8 mouse cellular contexts compared by ENCODE assay signal in genomic region chr11:75510627-75510993, GRCm38 (mm10). TPM values are rescaled to one million over a fixed set of nuclear protein-coding genes. Genes with fewer than 3 reads are reported as not detected.
DNase-seq lines count a peak whose midpoint lies in the region; ATAC-seq lines count a peak whose summit lies in the region.

No protein-coding gene starts in this region.

- WGBS in intestine, embryonic 15.5 days: 3% methylated on average over 24 of the region's 24 CpGs

- peak overlapping the region; percentile 92 for H3K4me2 ChIP-seq in intestine, embryonic 15.5 days (replicated peaks)

- intact Hi-C loops in gastrocnemius, postnatal 36 days (cut with DNase I): no loop called here
- intact Hi-C loops in left cerebral cortex, postnatal 25 days (cut with DNase I): loop anchor here (5.0 to 10.0 kb wide), 2 partner anchors 106 to 333 kb away; partner anchors contain the start of gene Ovca2

- peak overlapping the region; percentile 78 for H3K27ac ChIP-seq in intestine, embryonic 15.5 days

- peak; percentile 94 for ATAC-seq in intestine, embryonic 15.5 days

- H3K9ac ChIP-seq in intestine, embryonic 15.5 days: peak overlapping the region; percentile 54

- H3K27me3 ChIP-seq in intestine, embryonic 15.5 days (replicated peaks): no peaks in the 10 kb centered on the region

- H3K4me1 ChIP-seq in intestine, embryonic 15.5 days (replicated peaks): peaks cover 26% of the 10 kb centered on the region

- peak overlapping the region; percentile 50 for H3K4me3 ChIP-seq in intestine, embryonic 15.5 days (replicated peaks)

- H3K36me3 ChIP-seq in intestine, embryonic 15.5 days: peaks cover 24% of the 10 kb centered on the region; the same call in 1 of the 2 replicates

- H3K9me3 ChIP-seq in intestine, embryonic 15.5 days: no peaks in the 10 kb centered on the region

- DNase-seq in adrenal gland, adult 8-10 months: peak; percentile 88
- peak; percentile 94 for DNase-seq in embryo, embryonic 11 days
- peak; percentile 95 to 96 for DNase-seq in gastrocnemius, postnatal 36 days
- peak; percentile 83 to 90 for DNase-seq in left cerebral cortex, postnatal 25 days (ENCODE audit: low spot score in 2 of 2)
- DNase-seq in mesoderm, embryonic 11.5 days (ENCODE audit: low read depth, low spot score): peak; percentile 96
- peak; percentile 88 for DNase-seq in right cerebral cortex, postnatal 25 days
- peak; percentile 91 for DNase-seq in yolk sac, embryonic 10.5 days (ENCODE audit: low spot score)

RNA-seq across cellular contexts. Expression of gene Rilp, which starts 0.7 kb away (rescaled TPM):
- 1 to 10 TPM; 3.6 to 8.9 (median 8.0) TPM for total RNA-seq in adrenal gland, adult 8-10 months (2022)
- total RNA-seq in gastrocnemius, postnatal 36 days (2021): 10 to 100 TPM; 39.1 to 40.1 TPM
- 1.6 and 2.3 TPM in 2 replicates for polyA plus RNA-seq in intestine, embryonic 15.5 days (2015; fragmentation: Nextera tagmentation; extraction: Ambion mirVana)
- total RNA-seq in left cerebral cortex, postnatal 25 days (2021): 1 to 10 TPM; 2.0 to 2.7 TPM

RNA-seq across cellular contexts. Expression of gene Scarf1, which starts 2.7 kb away (rescaled TPM):
- 1 to 10 TPM; 6.0 to 9.4 (median 7.2) TPM for total RNA-seq in adrenal gland, adult 8-10 months (2022)
- 1 to 10 TPM; 2.8 to 3.1 TPM for total RNA-seq in gastrocnemius, postnatal 36 days (2021)
- polyA plus RNA-seq in intestine, embryonic 15.5 days (2015; fragmentation: Nextera tagmentation; extraction: Ambion mirVana): 5.7 TPM in 2 replicates
- total RNA-seq in left cerebral cortex, postnatal 25 days (2021): 1 to 10 TPM; 1.7 to 2.1 TPM

RNA-seq across cellular contexts. Expression of gene Slc43a2, which starts 20.9 kb away (rescaled TPM):
- 10 to 100 TPM; 22.5 to 29.8 (median 23.2) TPM for total RNA-seq in adrenal gland, adult 8-10 months (2022)
- total RNA-seq in gastrocnemius, postnatal 36 days (2021): 10 to 100 TPM; 17.6 to 26.9 TPM
- polyA plus RNA-seq in intestine, embryonic 15.5 days (2015; fragmentation: Nextera tagmentation; extraction: Ambion mirVana): 11.7 and 12.9 TPM in 2 replicates
- 10 to 100 TPM; 50.3 to 59.4 TPM for total RNA-seq in left cerebral cortex, postnatal 25 days (2021)

RNA-seq across cellular contexts. Expression of gene Prpf8, which starts 24.0 kb away (rescaled TPM):
- 100 to 1,000 TPM; 155 to 170 (median 167) TPM for total RNA-seq in adrenal gland, adult 8-10 months (2022)
- 10 to 100 TPM; 56.1 to 64.1 TPM for total RNA-seq in gastrocnemius, postnatal 36 days (2021)
- 47.5 and 48.2 TPM in 2 replicates for polyA plus RNA-seq in intestine, embryonic 15.5 days (2015; fragmentation: Nextera tagmentation; extraction: Ambion mirVana)
- 100 to 1,000 TPM; 120 to 127 TPM for total RNA-seq in left cerebral cortex, postnatal 25 days (2021)

RNA-seq across cellular contexts. Expression of gene Tlcd2, which starts 49.1 kb away (rescaled TPM):
- 10 to 100 TPM; 10.1 to 16.7 (median 13.1) TPM for total RNA-seq in adrenal gland, adult 8-10 months (2022)
- total RNA-seq in gastrocnemius, postnatal 36 days (2021): 1 to 10 TPM; 3.4 to 3.6 TPM
- polyA plus RNA-seq in intestine, embryonic 15.5 days (2015; fragmentation: Nextera tagmentation; extraction: Ambion mirVana): 17.7 and 20.3 TPM in 2 replicates
- total RNA-seq in left cerebral cortex, postnatal 25 days (2021): under 1 TPM; 0.69 to 0.80 TPM

Comparison
In these comparisons a context has a peak if more than half of its experiments do, and no peak if none do; other contexts are left out.
1. Peak in every context shown above with its lines: DNase-seq, ATAC-seq, H3K4me3 ChIP-seq and H3K27ac ChIP-seq.
2. RNA of gene Rilp, which starts 0.7 kb away (total RNA-seq): 39.1 to 40.1 TPM in gastrocnemius, postnatal 36 days; 3.6 to 8.9 TPM in adrenal gland, adult 8-10 months and 2.0 to 2.7 TPM in left cerebral cortex, postnatal 25 days; every median in the first group is over 4 times any median in the second.